Mouse (Mus musculus): ENCODE measurements around the gene Asb11.

Gene Asb11

DNA sequence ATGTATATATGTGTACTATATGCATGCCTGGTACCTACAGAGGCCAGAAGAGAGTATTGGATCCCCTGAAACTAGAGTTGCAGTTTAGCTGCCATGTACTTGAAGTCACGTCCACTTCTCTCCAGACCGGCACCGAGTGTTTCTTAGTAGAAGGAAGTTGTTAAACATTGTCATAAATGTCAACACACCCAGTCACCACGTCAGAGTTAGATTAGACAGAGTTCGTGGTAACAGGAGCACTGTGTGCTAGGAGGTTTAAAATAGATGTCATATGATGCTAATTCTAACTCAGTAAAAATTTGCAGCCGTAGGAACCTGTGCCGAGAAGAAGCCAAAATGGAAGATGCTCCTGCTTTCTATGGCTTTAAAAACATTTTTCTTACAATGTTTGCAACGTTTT is at the start of gene Asb11:
Asb11 (plus strand) TSS at position 286 of the 400 bp plus-strand sequence.
- no peak for DNase-seq (ENCODE audit: low read depth in 2 of 2, low spot score in 2 of 2)

GRCm38 (mm10) chrX:164394091-164394490 is 42.7 kb upstream of the Asb11 start:
- DNase-seq (ENCODE audit: low read depth in 2 of 2, low spot score in 2 of 2) = no peak

- no peak for DNase-seq (ENCODE audit: low read depth in 2 of 2, low spot score in 2 of 2)
Measured at GRCm38 (mm10) chrX:164398456-164398855, 38.3 kb upstream of the Asb11 start.

DNA sequence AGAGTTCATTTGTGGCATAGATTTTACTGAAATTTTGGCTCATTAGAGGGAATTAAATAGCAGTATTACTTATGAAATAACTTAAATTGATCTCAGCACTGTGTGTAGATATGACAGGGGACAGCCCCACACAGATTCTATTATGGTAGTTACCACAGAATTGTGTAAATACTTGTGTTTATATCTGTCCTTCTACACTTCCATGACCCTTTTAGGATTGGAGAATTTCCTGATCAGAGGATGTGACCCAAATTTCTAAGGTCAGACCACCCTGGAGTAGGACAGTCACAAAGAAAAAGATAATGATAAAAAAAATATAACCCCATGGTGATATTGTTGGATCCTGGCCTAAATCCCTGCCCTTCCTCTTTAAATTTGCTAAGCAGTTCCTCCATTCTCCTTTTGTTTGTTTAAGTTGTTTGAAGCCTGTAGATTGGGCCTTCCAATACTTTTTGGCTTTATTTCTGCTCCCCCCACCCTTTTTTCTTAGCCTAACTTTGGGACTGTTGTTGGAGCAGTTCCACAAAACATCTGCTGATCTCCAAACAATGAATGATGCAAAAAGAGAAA is 31.6 kb upstream of the Asb11 start:
- DNase-seq (ENCODE audit: low read depth in 2 of 2, low spot score in 2 of 2) = no peak

- peak; percentile 6 to 26 for DNase-seq (ENCODE audit: low read depth in 2 of 2, low spot score in 2 of 2)
Measured at GRCm38 (mm10) chrX:164406133-164407022, 30.4 kb upstream of the Asb11 start.

- no peak for DNase-seq (ENCODE audit: low read depth in 2 of 2, low spot score in 2 of 2)
Measured at GRCm38 (mm10) chrX:164408301-164408927, 28.4 kb upstream of the Asb11 start.

DNA sequence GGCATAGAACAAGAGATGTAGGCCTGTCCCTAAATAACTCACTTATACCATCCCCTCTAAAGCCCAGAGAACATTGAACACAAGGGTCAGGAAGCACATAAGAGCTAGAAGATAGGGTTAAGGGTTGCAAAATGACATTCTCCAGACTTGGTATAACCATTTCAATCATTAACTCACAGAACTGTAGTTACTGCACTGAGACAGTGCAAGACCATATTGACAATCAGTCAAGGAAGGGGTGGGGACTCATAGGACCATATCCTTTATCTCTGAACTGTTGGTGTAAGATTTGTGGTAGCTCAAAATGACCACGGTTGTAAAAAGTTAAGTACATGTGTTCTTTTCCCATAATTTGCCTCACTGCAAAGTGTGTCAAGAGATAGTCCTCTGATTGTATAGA is 26.2 kb upstream of the Asb11 start:
- no peak for DNase-seq (ENCODE audit: low read depth in 2 of 2, low spot score in 2 of 2)

DNA sequence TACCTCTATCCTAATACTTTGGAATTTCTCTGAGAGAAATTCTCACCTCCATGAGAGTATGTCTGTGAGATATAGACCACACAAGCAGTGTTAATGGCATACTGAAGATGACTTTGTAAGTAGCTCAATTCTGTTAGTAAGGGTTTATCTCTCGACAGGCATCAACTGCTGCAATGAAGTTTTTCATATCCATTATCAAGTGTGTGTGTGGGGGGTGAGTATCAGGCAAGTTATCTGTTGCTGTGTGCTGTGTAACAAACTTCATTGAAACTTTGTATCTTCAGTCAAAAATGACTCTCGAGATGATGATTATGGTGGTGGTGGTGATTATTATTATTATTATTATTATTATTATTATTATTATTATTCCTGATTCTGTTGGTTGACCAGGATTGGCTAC is 20.0 kb upstream of the Asb11 start:
- no peak for DNase-seq (ENCODE audit: low read depth in 2 of 2, low spot score in 2 of 2)

- no peak for DNase-seq (ENCODE audit: low read depth in 2 of 2, low spot score in 2 of 2)
Measured at GRCm38 (mm10) chrX:164418008-164418407, 18.8 kb upstream of the Asb11 start.

DNA sequence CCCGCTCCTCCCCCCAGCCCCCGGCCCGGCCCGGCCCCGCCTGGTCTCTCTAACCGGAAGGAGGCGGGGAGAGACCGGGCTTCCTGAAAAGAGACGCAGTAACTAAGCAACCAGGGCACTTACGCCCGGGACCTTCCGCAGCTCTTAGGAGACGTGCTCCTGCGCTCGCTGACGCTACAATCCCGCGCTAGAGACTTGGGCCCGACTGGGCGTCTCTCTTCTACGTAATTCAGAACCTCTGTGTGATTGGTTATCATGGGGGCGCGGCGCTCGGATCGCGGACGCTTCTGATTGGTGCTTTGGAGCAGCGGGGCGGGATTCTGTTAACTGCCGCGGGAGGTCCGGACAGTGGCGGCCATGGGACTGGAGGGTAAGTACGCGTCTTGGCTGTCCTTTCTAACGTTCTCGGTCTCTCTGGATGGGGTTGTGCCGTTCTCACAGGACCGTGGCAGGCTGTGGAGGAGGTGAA is 17.3 kb upstream of the Asb11 start, which contains the start of gene Piga:
Piga (plus strand) TSS at position 317 of the 469 bp plus-strand sequence.
- DNase-seq (ENCODE audit: low read depth in 2 of 2, low spot score in 2 of 2) = peak; percentile 82

GRCm38 (mm10) chrX:164419955-164420354 is 16.8 kb upstream of the Asb11 start:
- DNase-seq (ENCODE audit: low read depth in 2 of 2, low spot score in 2 of 2) = no peak

DNA sequence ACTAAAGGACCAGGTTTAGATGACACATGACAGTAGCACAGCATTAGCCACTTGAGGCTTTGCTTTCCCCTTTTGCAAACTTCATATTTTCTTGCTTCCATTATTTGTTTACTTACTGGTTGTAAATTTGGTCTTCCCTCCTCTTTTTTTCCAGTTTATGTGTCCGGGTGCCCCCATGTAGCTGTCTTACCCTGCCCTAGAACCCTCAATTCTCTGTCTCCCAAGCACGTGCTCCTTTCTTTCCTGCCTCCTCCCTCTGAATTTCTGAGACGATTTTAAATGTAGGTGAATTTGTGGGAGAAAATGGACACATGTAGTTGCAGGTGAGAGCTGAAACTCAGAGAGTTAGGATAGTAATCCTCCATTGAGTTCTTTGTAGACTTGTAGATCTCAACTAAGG is 16.3 kb upstream of the Asb11 start:
- no peak for DNase-seq (ENCODE audit: low read depth in 2 of 2, low spot score in 2 of 2)

GRCm38 (mm10) chrX:164424821-164425220 is 12.0 kb upstream of the Asb11 start:
- no peak for DNase-seq (ENCODE audit: low read depth in 2 of 2, low spot score in 2 of 2)

- DNase-seq (ENCODE audit: low read depth in 2 of 2, low spot score in 2 of 2) = no peak
Measured at GRCm38 (mm10) chrX:164427295-164427694, 9.5 kb upstream of the Asb11 start.

GRCm38 (mm10) chrX:164428224-164428623 is 8.6 kb upstream of the Asb11 start:
- DNase-seq (ENCODE audit: low read depth in 2 of 2, low spot score in 2 of 2) = no peak

DNA sequence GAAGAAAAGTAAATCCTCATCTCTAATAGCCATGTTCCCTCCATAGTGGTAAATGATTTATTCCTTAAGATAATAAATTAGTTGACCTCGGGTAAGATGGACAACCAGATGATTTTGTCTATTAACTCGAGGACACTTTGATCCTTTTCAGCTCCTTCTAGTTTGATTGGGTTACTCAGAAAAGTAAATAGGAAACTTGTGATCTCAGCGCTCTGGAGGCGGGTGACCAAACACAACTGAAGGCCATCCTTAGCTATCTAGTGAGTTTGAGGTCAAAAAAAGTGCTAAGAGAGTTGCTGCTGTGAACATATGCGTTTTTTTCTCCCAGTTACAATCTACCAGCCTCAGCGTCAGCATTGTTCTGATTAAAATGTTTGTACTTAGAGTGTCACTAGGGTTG is 6.2 kb upstream of the Asb11 start:
- no peak for DNase-seq (ENCODE audit: low read depth in 2 of 2, low spot score in 2 of 2)

GRCm38 (mm10) chrX:164431133-164431532 is 5.7 kb upstream of the Asb11 start:
- no peak for DNase-seq (ENCODE audit: low read depth in 2 of 2, low spot score in 2 of 2)

DNA sequence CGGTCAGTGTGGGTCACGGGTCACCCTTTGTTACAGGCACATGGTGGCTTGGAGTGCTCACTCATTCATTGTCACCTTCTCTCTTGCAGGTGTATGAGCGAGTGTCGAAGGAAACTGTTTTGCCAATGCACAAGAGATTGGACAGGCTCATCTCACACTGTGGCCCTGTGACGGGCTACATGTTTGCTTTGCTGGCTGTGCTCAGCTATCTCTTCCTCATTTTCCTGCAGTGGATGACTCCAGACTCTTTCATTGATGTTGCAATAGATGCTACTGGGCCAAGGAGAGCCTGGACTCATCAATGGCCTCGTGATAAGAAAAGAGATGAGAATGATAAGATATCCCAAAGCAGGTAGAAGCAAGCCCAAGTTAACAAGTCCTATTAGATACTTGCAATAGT is 5.3 kb upstream of the Asb11 start:
- no peak for DNase-seq (ENCODE audit: low read depth in 2 of 2, low spot score in 2 of 2)

GRCm38 (mm10) chrX:164432682-164433081 is 4.1 kb upstream of the Asb11 start:
- DNase-seq (ENCODE audit: low read depth in 2 of 2, low spot score in 2 of 2) = no peak

DNA sequence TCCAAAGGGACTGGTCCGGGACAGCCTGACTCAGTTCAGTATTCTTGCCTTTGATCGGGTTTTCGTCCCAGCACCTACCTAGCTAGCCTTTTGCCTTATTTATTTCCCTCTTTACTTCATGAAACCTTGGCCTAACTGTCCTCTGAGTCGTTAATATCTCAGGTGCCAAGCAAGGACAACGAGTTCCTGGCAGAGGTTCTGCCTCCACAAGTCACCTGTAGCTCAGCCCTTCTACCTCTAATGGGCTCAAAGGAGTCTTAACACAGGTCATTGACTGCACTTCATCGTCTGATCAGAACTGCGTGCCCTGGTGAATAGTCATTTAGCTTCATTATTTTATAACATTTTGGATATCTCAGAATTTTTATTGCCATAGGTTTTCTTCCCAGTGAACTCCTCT is 2.7 kb downstream of the Asb11 start:
- no peak for DNase-seq (ENCODE audit: low read depth in 2 of 2, low spot score in 2 of 2)

DNA sequence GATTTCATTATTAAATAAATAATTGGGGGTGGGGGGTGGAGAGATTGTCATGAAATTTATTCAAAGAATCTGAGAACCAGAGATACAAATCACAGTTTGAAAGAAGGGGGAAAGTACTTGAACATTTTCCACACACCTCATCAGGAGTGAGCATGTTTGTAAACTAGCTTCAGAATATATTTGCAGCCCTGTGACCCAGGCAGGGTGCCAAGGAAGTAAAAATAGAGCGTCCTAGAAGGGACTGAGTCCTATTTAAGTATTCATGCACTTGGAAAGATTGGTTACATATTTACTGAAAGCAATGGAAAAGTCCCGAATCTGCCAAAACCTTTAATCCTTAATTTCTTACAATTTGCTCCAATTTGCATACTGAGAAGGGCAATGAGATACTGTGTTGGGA is 3.3 kb downstream of the Asb11 start:
- no peak for DNase-seq (ENCODE audit: low read depth in 2 of 2, low spot score in 2 of 2)

- DNase-seq (ENCODE audit: low read depth in 2 of 2, low spot score in 2 of 2) = no peak
Measured at GRCm38 (mm10) chrX:164440703-164441102, 3.9 kb downstream of the Asb11 start.
